Mouse (Mus musculus) Patski (cell line): ENCODE results near the gene Slc25a22. TPM values are rescaled to one million over a fixed set of nuclear protein-coding genes. Genes with fewer than 3 reads are reported as not detected.

Source experiments
- ATAC-seq: fragments of 100-300 bp; one replicate; pipeline ENCODE4 v1.8.0; 2021
- CTCF ChIA-PET: fragments of 350-600 bp; sonication (Branson Sonifier 250); formaldehyde crosslinking; loops from one replicate; lab custom pipeline; 2022; ENCODE audit warnings: inconsistent platforms; lab: Charles Lee
- POLR2A ChIA-PET: fragments of 350-600 bp; sonication (Branson Sonifier 250); formaldehyde crosslinking; loops from one replicate; lab custom pipeline; 2022; ENCODE audit warnings: antibody characterized with exemption, inconsistent platforms; lab: Charles Lee
- DNase-seq: peaks from one replicate; pipeline ENCODE4 v3.0.0-alpha.2; 2011; ENCODE audit warnings: low read depth, low spot score
- H3K27me3 ChIP-seq: fragments of 371-371 bp; one replicate; pipeline ENCODE4 v1.5.1; 2021
- CTCF ChIP-seq: fragments of 100-300 bp; IDR thresholded peaks from one replicate; pipeline ENCODE4 v1.5.1; 2021
- in situ Hi-C: fragments of 300-500 bp; cut with MboI; formaldehyde crosslinking; loops from 3 replicates; pipeline ENCODE4 v1.11.1; 2018; ENCODE audit warnings: low pct_unique_long_range_greater_than_20kb, mixed read lengths
- polyA plus RNA-seq: library from polyadenylated mRNA; unstranded; gene quantifications from one replicate; pipeline ENCODE4 v1.2.3, GENCODE M21; 2021

Gene Slc25a22
- polyA plus RNA-seq, 1 experiment from 2014 or later: 20.6 TPM

DNA sequence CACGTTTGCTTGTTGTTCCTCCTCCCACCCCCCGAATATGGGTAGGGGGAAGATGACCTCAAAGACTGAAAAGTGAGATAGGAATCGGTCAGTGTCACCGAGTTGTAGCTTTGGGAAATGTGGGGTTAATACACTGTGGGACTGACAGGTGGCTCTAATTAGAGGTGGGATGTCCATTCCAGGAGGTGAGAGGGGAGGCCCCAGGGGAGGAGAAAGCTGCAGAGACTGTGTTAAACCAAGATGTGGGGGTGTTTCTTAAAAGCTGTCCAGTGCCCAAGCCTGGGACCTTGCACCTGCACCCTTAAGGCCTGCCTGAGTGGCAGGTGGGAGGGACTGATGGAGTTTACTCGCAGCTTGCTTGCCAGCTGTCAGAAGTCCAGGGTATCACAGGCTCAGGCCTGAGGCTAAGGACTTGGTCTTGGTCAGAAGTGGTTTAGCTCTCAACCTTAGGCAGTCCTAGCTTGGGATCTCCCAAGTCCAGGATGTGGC, 24.7 kb upstream of the Slc25a22 start:
- in situ Hi-C loops: loop anchor here (25.0 kb wide), 1 partner anchor 925 kb away; the partner anchor contains the start of genes Ctsd and Gm49369
- no peak for ATAC-seq
- H3K27me3 ChIP-seq: no peaks in the 10 kb centered on the region
- TF ChIP-seq CTCF: no peak
- CTCF ChIA-PET: no interaction called here
- no peak for DNase-seq
- POLR2A ChIA-PET: interaction anchor here (0.6 to 1.4 kb wide), 3 partner anchors 15 to 63 kb away, joined by 3 to 4 read pairs (median 4); no protein-coding TSS in a partner anchor

DNA sequence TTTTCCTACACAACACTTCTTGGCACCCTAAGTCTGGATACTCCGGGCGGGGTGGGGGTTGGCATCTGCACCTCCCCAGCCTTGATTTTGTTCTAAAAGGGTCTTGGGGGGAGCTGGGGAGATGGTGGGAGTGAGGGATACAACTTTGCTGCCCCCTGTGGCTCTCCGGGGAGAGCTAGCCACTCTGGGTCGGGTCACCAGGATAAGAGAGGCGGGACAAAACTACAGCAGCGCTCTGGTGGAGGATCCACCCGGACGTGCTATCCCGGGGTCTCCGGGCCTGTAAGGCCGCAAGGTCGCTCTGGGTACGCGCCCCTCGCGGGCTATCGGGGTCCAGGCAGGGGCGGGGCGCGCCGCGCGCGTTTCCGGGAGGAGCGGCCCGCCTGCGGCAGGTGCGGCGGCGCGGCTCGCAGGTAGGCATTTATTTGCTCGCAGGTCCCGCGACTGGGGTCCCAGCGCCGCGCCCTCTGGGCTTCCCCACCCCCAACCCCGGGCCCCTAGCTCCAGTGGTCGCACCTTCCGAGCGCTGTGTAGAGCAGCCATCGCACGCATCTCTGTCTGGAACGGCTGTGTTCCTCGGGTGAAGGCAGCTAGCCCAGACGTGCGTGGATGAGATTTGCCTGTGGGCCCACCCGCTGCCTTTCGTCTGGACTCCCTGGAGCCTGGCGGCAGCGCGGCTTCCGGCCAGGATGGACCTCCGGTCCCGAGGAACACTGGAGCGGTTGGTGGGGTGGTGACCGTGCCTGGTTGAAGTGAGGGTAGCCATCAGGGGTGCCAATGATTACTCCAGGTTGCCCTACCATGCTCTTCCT, 24.0 kb upstream of the Slc25a22 start:
- in situ Hi-C loops: loop anchor here (25.0 kb wide), 1 partner anchor 926 kb away; the partner anchor contains the start of genes Ctsd and Gm49369
- H3K27me3 ChIP-seq: no peaks in the 10 kb centered on the region
- DNase-seq: no peak
- ChIA-PET POLR2A (interaction anchor here (0.6 to 1.4 kb wide), 5 partner anchors 9 to 598 kb away, joined by 3 to 5 read pairs (median 4); no protein-coding TSS in a partner anchor), CTCF (no interaction called here)
- no peak for ATAC-seq
- TF ChIP-seq CTCF: no peak

DNA sequence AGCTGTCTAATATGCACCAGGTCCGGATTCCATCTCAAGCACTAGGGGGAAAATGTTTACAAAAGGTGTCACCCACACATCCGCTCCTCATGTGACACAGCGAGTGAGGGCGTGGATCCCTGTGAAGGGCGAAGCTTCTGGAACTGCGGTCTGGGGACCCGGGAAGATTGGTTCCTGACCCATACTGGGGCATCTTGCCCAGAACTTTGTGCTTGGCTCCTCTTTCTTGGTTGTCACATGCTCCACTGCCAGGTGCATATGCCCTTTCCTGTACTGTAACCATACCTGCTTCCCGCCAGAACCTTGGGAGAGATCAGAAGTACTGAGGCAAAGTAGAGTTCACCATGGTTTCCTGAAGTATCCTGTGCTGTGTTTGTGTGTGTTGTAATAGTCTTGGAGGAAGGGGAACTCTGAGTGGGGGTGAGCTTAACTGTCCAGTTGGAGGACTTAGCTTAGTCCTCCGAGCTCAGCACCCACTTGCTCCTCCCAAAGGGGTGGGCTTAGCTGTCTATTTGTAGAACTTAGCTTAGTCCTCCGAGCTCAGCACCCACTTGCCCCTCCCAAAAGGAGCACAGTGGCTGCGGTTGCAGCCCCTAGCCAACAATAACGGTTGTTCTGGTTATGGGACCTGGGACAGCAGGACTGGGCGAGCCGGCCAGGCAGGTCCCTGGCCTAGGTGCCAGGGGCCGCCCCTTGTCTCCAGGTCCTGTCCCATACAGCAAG, 22.9 kb upstream of the Slc25a22 start, which contains the start of gene Cracr2b:
Gene Cracr2b, plus strand, starts transcription at position 704 of the 723 bp plus-strand sequence.
- ATAC-seq: no peak
- CTCF ChIA-PET: interaction anchor here (1.3 kb wide), 1 partner anchor 16 kb away, joined by 3 read pairs; no protein-coding TSS in a partner anchor
- POLR2A ChIA-PET: interaction anchor here (0.6 to 0.7 kb wide), 2 partner anchors 73 to 599 kb away, joined by 4 to 5 read pairs; no protein-coding TSS in a partner anchor
- no peak for DNase-seq
- no peak for TF ChIP-seq CTCF
- in situ Hi-C loops: loop anchor here (25.0 kb wide), 1 partner anchor 927 kb away; the partner anchor contains the start of genes Ctsd and Gm49369
- H3K27me3 ChIP-seq: no peaks in the 10 kb centered on the region

DNA sequence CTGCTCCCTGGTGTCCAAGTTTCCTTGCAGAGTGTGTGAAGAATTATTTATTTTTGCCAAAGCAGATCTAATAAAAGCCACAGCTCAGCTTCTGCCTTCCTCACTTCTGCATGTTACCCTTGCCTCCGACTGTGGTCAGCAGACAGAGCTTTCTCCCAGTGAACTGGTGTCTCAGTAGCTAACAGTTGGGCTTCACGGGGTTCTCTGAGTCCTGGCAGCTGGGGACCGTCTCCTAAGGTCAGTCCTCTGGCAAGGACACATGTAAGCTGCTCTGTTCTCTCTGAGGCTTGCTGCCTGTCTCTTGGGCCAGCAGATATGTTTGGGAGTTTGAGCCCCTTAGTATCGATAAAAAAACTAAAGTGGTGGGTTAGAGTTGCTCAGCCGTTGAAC, 22.3 kb upstream of the Slc25a22 start:
- TF ChIP-seq CTCF: no peak
- no peak for DNase-seq
- in situ Hi-C loops: loop anchor here (25.0 kb wide), 1 partner anchor 927 kb away; the partner anchor contains the start of genes Ctsd and Gm49369
- ChIA-PET POLR2A (interaction anchor here (0.7 to 6.5 kb wide), 2 partner anchors 8 to 72 kb away, joined by 4 to 47 read pairs; partner anchors contain the start of gene Cd151), CTCF (interaction anchor here (1.3 kb wide), 1 partner anchor 16 kb away, joined by 3 read pairs; no protein-coding TSS in a partner anchor)
- ATAC-seq: no peak
- H3K27me3 ChIP-seq: no peaks in the 10 kb centered on the region

DNA sequence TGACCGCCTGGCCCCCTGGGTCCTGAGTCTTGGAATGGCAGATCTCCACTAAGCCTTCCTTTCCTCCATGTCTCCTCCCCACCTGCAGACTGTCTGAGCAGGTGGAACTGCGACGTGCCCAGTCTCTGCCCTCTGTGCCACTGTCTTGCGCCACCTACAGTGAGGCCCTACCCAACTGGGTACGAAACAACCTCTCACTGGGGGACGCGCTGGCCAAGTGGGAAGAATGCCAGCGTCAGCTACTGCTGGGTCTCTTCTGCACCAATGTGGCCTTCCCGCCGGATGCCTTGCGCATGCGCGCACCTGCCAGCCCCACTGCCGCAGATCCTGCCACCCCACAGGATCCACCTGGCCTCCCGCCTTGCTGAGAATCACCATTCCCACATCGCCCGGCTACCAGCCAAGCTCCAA, 21.6 kb upstream of the Slc25a22 start:
- H3K27me3 ChIP-seq: no peaks in the 10 kb centered on the region
- POLR2A ChIA-PET: interaction anchor here (1.4 to 6.5 kb wide), 2 partner anchors 9 to 12 kb away, joined by 5 to 47 read pairs; partner anchors contain the start of gene Cd151
- ATAC-seq: no peak
- CTCF ChIA-PET: interaction anchor here (1.4 to 1.6 kb wide), 2 partner anchors 11 to 25 kb away, joined by 3 to 7 read pairs; no protein-coding TSS in a partner anchor
- in situ Hi-C loops: loop anchor here (25.0 kb wide), 1 partner anchor 928 kb away; the partner anchor contains the start of genes Ctsd and Gm49369
- no peak for TF ChIP-seq CTCF
- DNase-seq: no peak

DNA sequence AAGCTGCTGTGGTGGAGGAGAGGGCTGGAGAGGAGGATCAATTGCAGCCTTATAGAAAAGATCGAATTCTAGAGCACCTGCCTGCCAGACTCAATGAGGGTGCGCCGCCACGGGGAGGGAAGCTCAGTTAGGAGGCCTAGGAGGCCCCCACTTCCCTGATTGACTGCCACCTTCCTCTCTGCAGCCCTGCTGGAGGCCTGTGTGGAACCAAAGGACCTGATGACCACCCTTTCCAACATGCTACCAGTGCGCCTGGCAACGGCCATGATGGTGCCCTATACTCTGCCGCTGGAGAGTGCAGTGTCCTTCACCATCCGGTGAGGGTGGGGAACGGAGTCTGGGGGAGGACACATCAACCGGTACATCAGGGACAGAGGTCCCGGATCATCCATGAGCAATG, 21.0 kb upstream of the Slc25a22 start:
- no peak for TF ChIP-seq CTCF
- ATAC-seq (no peak), DNase-seq (no peak)
- in situ Hi-C loops: loop anchor here (25.0 kb wide), 1 partner anchor 929 kb away; the partner anchor contains the start of genes Ctsd and Gm49369
- H3K27me3 ChIP-seq: no peaks in the 10 kb centered on the region
- ChIA-PET CTCF (interaction anchor here (1.0 to 1.6 kb wide), 3 partner anchors 9 to 26 kb away, joined by 3 to 7 read pairs (median 3); partner anchors contain the start of gene Cd151), POLR2A (interaction anchor here (1.4 to 6.5 kb wide), 2 partner anchors 9 to 13 kb away, joined by 5 to 47 read pairs; partner anchors contain the start of gene Cd151)

DNA sequence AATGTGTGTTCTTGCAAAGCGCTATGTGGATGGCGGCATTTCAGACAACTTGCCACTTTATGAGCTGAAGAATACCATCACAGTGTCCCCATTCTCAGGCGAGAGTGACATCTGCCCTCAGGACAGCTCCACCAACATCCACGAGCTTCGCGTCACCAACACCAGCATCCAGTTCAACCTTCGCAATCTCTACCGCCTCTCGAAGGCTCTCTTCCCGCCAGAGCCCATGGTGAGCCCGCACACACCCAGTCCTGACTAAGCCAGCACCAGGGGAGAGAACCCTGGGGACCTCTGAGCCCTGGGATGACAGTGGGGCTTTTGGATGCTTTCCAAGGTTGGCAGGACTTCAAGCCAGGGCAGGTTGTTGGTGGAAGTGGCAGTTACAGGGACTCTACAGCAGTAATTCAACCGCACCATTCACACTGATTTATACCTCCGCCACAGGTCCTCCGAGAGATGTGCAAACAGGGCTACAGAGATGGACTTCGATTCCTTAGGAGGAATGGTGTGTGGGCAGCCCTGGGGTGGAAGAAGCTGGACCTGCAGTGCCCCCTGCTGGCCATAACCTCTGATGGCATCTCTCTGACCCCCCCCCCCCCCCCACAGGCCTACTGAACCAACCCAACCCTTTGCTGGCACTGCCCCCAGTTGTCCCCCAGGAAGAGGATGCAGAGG, 20.4 kb upstream of the Slc25a22 start:
- H3K27me3 ChIP-seq: no peaks in the 10 kb centered on the region
- no peak for DNase-seq
- no peak for ATAC-seq
- in situ Hi-C loops: loop anchor here (25.0 kb wide), 1 partner anchor 929 kb away; the partner anchor contains the start of genes Ctsd and Gm49369
- ChIA-PET CTCF (interaction anchor here (1.0 to 1.7 kb wide), 6 partner anchors 9 to 48 kb away, joined by 3 to 7 read pairs (median 4); partner anchors contain the start of gene Cd151), POLR2A (interaction anchor here (1.4 to 6.5 kb wide), 2 partner anchors 10 to 13 kb away, joined by 5 to 47 read pairs; partner anchors contain the start of gene Cd151)
- TF ChIP-seq CTCF: no peak

DNA sequence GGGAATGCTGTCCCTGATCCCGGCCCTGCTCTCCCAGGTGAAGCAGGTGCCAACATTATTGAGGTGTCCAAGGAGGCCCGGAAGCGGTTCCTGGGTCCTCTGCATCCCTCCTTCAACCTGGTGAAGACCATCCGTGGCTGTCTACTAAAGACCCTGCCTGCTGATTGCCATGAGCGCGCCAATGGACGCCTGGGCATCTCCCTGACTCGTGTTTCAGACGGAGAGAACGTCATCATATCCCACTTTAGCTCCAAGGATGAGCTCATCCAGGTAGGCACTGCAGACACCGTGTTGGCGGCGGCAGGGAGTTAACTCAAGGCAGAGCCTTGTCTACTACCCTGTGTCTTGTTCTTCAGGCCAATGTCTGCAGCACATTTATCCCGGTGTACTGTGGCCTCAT, 19.5 kb upstream of the Slc25a22 start:
- H3K27me3 ChIP-seq: no peaks in the 10 kb centered on the region
- POLR2A ChIA-PET: interaction anchor here (0.6 to 6.5 kb wide), 5 partner anchors 8 to 100 kb away, joined by 3 to 47 read pairs (median 3); partner anchors contain the start of gene Cd151
- ATAC-seq: no peak
- TF ChIP-seq CTCF: no peak
- no peak for DNase-seq
- in situ Hi-C loops: loop anchor here (25.0 kb wide), 1 partner anchor 930 kb away; the partner anchor contains the start of genes Ctsd and Gm49369
- CTCF ChIA-PET: interaction anchor here (0.9 to 1.7 kb wide), 4 partner anchors 10 to 96 kb away, joined by 3 to 6 read pairs (median 4); partner anchors contain the start of gene Cd151
